Mouse (Mus musculus): ENCODE results near the gene 4930524B15Rik. TPM values are rescaled to one million over a fixed set of nuclear protein-coding genes. Genes with fewer than 3 reads are reported as not detected.

4930524B15Rik gene
- 0.09 and 0.14 TPM in 2 replicates for polyA plus RNA-seq (2015; fragmentation: Nextera tagmentation; extraction: Ambion mirVana)

- Histone ChIP-seq H3K9ac (replicated peaks) (peak within 1 kb of the TSS; percentile 34), H3K4me1 (peaks cover 6% of the 10 kb centered on the region), H3K27ac (replicated peaks) (0 out of 2 replicates have a peak within 1 kb of the TSS, but pooled peaks have one; percentile 14), H3K4me2 (replicated peaks) (peak within 1 kb of the TSS; percentile 43), H3K36me3 (no peaks in the 10 kb centered on the region), H3K9me3 (no peaks in the 10 kb centered on the region), H3K27me3 (no peaks in the 10 kb centered on the region), H3K4me3 (peak within 1 kb of the TSS; percentile 26)
- peak; percentile 58 for ATAC-seq (replicated peaks)
- WGBS = 49% methylated on average over 49 of the region's 49 CpGs
These were observed at the start of gene 4930524B15Rik for GRCm38 (mm10) chr11:31965256-31966134. TSS of gene 4930524B15Rik (plus strand) at chr11:31965592.

GRCm38 (mm10) chr11:31917769-31918168 lies 47.6 kb upstream of the 4930524B15Rik start:
- Histone ChIP-seq H3K27me3 (no peaks in the 10 kb centered on the region), H3K36me3 (peaks cover 14% of the 10 kb centered on the region), H3K4me2 (replicated peaks) (no peak overlapping the region), H3K9me3 (no peaks in the 10 kb centered on the region), H3K4me3 (no peak overlapping the region), H3K27ac (replicated peaks) (no peak overlapping the region), H3K4me1 (no peaks in the 10 kb centered on the region), H3K9ac (replicated peaks) (no peak overlapping the region)
- WGBS = 95% methylated on average over 1 of the region's 1 CpGs
- no peak for ATAC-seq (replicated peaks)

- Histone ChIP-seq H3K9ac (replicated peaks) (no peak overlapping the region), H3K9me3 (no peaks in the 10 kb centered on the region), H3K27ac (replicated peaks) (no peak overlapping the region), H3K4me2 (replicated peaks) (no peak overlapping the region), H3K36me3 (peaks cover 75% of the 10 kb centered on the region), H3K4me3 (no peak overlapping the region), H3K27me3 (no peaks in the 10 kb centered on the region), H3K4me1 (no peaks in the 10 kb centered on the region)
- WGBS = 94% methylated on average over 10 of the region's 10 CpGs
- no peak for ATAC-seq (replicated peaks)
These were observed 35.3 kb upstream of the 4930524B15Rik start for GRCm38 (mm10) chr11:31930051-31930450.

- 53% methylated on average over 4 of the region's 4 CpGs for WGBS
- H3K4me1 ChIP-seq = peaks cover 3% of the 10 kb centered on the region
- no peaks in the 10 kb centered on the region for H3K27me3 ChIP-seq
- no peak for ATAC-seq (replicated peaks)
- no peaks in the 10 kb centered on the region for H3K9me3 ChIP-seq
- no peak overlapping the region for H3K9ac ChIP-seq (replicated peaks)
- no peak overlapping the region for H3K4me3 ChIP-seq
- H3K4me2 ChIP-seq (replicated peaks) = no peak overlapping the region
- H3K36me3 ChIP-seq = peaks cover 35% of the 10 kb centered on the region
- no peak overlapping the region for H3K27ac ChIP-seq (replicated peaks)
These were observed 29.7 kb upstream of the 4930524B15Rik start for GRCm38 (mm10) chr11:31935652-31936051.

- H3K27ac ChIP-seq (replicated peaks) = no peak overlapping the region
- no peak overlapping the region for H3K4me2 ChIP-seq (replicated peaks)
- no peak overlapping the region for H3K4me3 ChIP-seq
- peaks cover 16% of the 10 kb centered on the region for H3K4me1 ChIP-seq
- H3K27me3 ChIP-seq = no peaks in the 10 kb centered on the region
- 91% methylated on average over 10 of the region's 10 CpGs for WGBS
- H3K9ac ChIP-seq (replicated peaks) = no peak overlapping the region
- no peak for ATAC-seq (replicated peaks)
- no peaks in the 10 kb centered on the region for H3K9me3 ChIP-seq
- H3K36me3 ChIP-seq = peaks cover 22% of the 10 kb centered on the region
These were observed 28.4 kb upstream of the 4930524B15Rik start for GRCm38 (mm10) chr11:31936910-31937525.

GRCm38 (mm10) chr11:31940898-31941639 lies 24.3 kb upstream of the 4930524B15Rik start:
- Histone ChIP-seq H3K36me3 (peaks cover 3% of the 10 kb centered on the region; the same call in 1 of the 2 replicates), H3K27me3 (no peaks in the 10 kb centered on the region), H3K4me2 (replicated peaks) (peak overlapping the region; percentile 26), H3K9me3 (no peaks in the 10 kb centered on the region), H3K27ac (replicated peaks) (peak overlapping the region; percentile 84), H3K9ac (replicated peaks) (0 out of 2 replicates have a peak overlapping the region, but pooled peaks have one; percentile 15), H3K4me3 (no peak overlapping the region), H3K4me1 (peaks cover 21% of the 10 kb centered on the region)
- ATAC-seq (replicated peaks) = peak; percentile 87
- 60% methylated on average over 13 of the region's 13 CpGs for WGBS

GRCm38 (mm10) chr11:31941640-31942638 lies 23.5 kb upstream of the 4930524B15Rik start:
- Histone ChIP-seq H3K27me3 (no peaks in the 10 kb centered on the region), H3K4me2 (replicated peaks) (peak overlapping the region; percentile 26), H3K36me3 (no peaks in the 10 kb centered on the region), H3K4me3 (no peak overlapping the region), H3K9ac (replicated peaks) (no peak overlapping the region), H3K9me3 (no peaks in the 10 kb centered on the region), H3K27ac (replicated peaks) (peak overlapping the region; percentile 84), H3K4me1 (peaks cover 21% of the 10 kb centered on the region)
- ATAC-seq (replicated peaks) = peak; percentile 84
- WGBS = 62% methylated on average over 4 of the region's 4 CpGs

GRCm38 (mm10) chr11:31945471-31945870 lies 19.9 kb upstream of the 4930524B15Rik start:
- no peak for ATAC-seq (replicated peaks)
- H3K9ac ChIP-seq (replicated peaks) = no peak overlapping the region
- 94% methylated on average over 3 of the region's 3 CpGs for WGBS
- no peak overlapping the region for H3K4me3 ChIP-seq
- H3K4me2 ChIP-seq (replicated peaks) = no peak overlapping the region
- H3K27me3 ChIP-seq = no peaks in the 10 kb centered on the region
- H3K4me1 ChIP-seq = peaks cover 32% of the 10 kb centered on the region
- H3K27ac ChIP-seq (replicated peaks) = no peak overlapping the region
- no peaks in the 10 kb centered on the region for H3K36me3 ChIP-seq
- no peaks in the 10 kb centered on the region for H3K9me3 ChIP-seq

GRCm38 (mm10) chr11:31948462-31949330 lies 16.7 kb upstream of the 4930524B15Rik start:
- ATAC-seq (replicated peaks) = peak; percentile 75
- H3K27me3 ChIP-seq = no peaks in the 10 kb centered on the region
- peak overlapping the region; percentile 68 for H3K9ac ChIP-seq (replicated peaks)
- no peaks in the 10 kb centered on the region for H3K9me3 ChIP-seq
- WGBS = 20% methylated on average over 15 of the region's 15 CpGs
- peaks cover 12% of the 10 kb centered on the region for H3K4me1 ChIP-seq
- H3K4me3 ChIP-seq = peak overlapping the region; percentile 51
- H3K36me3 ChIP-seq = no peaks in the 10 kb centered on the region
- peak overlapping the region; percentile 63 for H3K4me2 ChIP-seq (replicated peaks)
- peak overlapping the region; percentile 66 for H3K27ac ChIP-seq (replicated peaks)

- H3K4me1 ChIP-seq = peaks cover 12% of the 10 kb centered on the region
- no peaks in the 10 kb centered on the region for H3K36me3 ChIP-seq
- ATAC-seq (replicated peaks) = peak; percentile 91
- under 1% methylated on average over 17 of the region's 17 CpGs for WGBS
- H3K27ac ChIP-seq (replicated peaks) = peak overlapping the region; percentile 66
- no peaks in the 10 kb centered on the region for H3K27me3 ChIP-seq
- H3K4me3 ChIP-seq = peak overlapping the region; percentile 51
- H3K4me2 ChIP-seq (replicated peaks) = peak overlapping the region; percentile 63
- no peaks in the 10 kb centered on the region for H3K9me3 ChIP-seq
- peak overlapping the region; percentile 68 for H3K9ac ChIP-seq (replicated peaks)
These were observed 16.0 kb upstream of the 4930524B15Rik start for GRCm38 (mm10) chr11:31949331-31949785.
